Mouse (Mus musculus): ENCODE measurements around the gene Sun1.

DNA sequence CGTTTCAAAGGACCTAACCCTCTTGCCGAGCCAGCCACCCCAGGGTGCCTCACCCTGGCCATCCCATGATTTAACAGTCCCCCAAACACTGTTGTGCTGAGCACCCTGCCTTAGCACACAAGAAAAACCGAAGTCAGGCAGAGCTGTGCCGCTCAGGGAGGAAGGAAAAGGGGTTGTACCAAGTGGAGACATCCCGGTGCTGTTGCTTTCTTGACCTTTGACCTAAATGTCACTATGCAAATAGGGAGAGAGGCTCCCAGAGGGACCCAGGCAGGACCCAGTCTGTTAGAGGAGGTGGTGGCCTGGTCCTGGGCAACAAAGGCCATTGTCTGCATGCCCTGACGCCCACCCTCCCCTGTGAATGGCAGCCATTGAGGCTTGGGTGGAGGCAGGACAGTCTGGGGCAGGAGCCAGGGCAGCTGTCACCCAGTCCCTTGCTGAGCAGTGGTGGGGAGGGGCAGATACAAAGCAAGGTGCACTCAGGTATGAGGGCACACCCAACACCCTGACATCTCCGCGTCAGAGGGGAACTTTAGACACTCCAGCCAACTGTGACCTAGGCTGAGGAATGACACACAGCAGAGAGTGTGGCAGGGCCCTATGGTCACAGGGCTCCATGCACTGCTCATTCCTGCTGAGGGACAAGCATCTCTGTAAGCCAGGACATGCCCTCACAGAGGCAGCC is 85.1 kb downstream of the Sun1 start:
- TF ChIP-seq POLR2A (IDR thresholded peaks at IDR 0.05; ENCODE audit: insufficient read depth, low read length), result no peak
- TF ChIP-seq EP300 (IDR thresholded peaks at IDR 0.05; ENCODE audit: insufficient read depth, low read depth, low read length), result no peak
- TF ChIP-seq CTCF (IDR thresholded peaks at IDR 0.05; ENCODE audit: low read depth, low read length), result no peak

All from ES-Bruce4 (cell line).